In genomic region chr2:160335043-160335442, GRCm38 (mm10) we compare ENCODE assay signal across 18 mouse cellular contexts. TPM values are rescaled to one million over a fixed set of nuclear protein-coding genes. Genes with fewer than 3 reads are reported as not detected.
DNase-seq lines count a peak whose midpoint lies in the region; ATAC-seq and TF ChIP-seq lines count a peak whose summit lies in the region.
"Had no signal": no experiment of that assay in that cellular context is flagged by ENCODE, and none has a peak within 500 bp of the region (broad histone marks: within the 10 kb centered on the region; RNA-seq: fewer than 3 reads in every experiment).

No protein-coding gene starts in this region.

- TF ChIP-seq RAD21 in CH12.LX (IDR thresholded peaks at IDR 0.05; ENCODE audit: low read depth, low read length), result no peak

- peak; percentile 31 for DNase-seq in lung, postnatal 0 days (ENCODE audit: low spot score)
- DNase-seq in lung, postnatal 25 days (ENCODE audit: low spot score), result no peak
- DNase-seq in CH12.LX (ENCODE audit: extremely low read depth), result peak; percentile 12
- peak; percentile 56 for DNase-seq in induced T-regulatory cell, adult 2 months (ENCODE audit: low read depth)
- DNase-seq in cerebellum, postnatal 36 days, result no peak
- no peak for DNase-seq in layer of hippocampus, adult 9-10 months (ENCODE audit: low spot score)
- no peak for DNase-seq in forebrain, embryonic 10.5 days (ENCODE audit: extremely low spot score, low spot score)

- no peak for TF ChIP-seq EP300 in lung, postnatal 0 days (IDR thresholded peaks at IDR 0.05)
- peak; percentile 43; the same call in 1 of the 2 replicates for TF ChIP-seq EP300 in CH12.LX (IDR thresholded peaks at IDR 0.05; ENCODE audit: low read length)

- H3K36me3 ChIP-seq in lung, postnatal 0 days (ENCODE audit: insufficient read depth, low read length), result no peaks in the 10 kb centered on the region
- no peaks in the 10 kb centered on the region for H3K36me3 ChIP-seq in CH12.LX (replicated peaks in 1 of 2; ENCODE audit: control insufficient read depth in 1 of 2, insufficient read depth in 1 of 2, low read length in 1 of 2)
- H3K36me3 ChIP-seq in forebrain, embryonic 10.5 days (replicated peaks), result no peaks in the 10 kb centered on the region
- H3K36me3 ChIP-seq: forebrain, embryonic 15.5 days; heart, embryonic 15.5 days; limb, embryonic 12.5 days; liver, embryonic 15.5 days; midbrain, embryonic 15.5 days; stomach, embryonic 15.5 days had no signal

- no peaks in the 10 kb centered on the region for H3K79me2 ChIP-seq in CH12.LX (replicated peaks; ENCODE audit: control insufficient read depth, extremely low read depth, insufficient read depth, poor library complexity, severe bottlenecking)

- H3K4me3 ChIP-seq in lung, postnatal 0 days (ENCODE audit: low read depth, low read length), result no peak overlapping the region
- H3K4me3 ChIP-seq in CH12.LX (replicated peaks in 1 of 3; ENCODE audit: low read depth in 2 of 3, low read length in 2 of 3, poor library complexity in 1 of 3), result no peak overlapping the region
- H3K4me3 ChIP-seq in forebrain, embryonic 10.5 days, result no peak overlapping the region
- H3K4me3 ChIP-seq: forebrain, embryonic 15.5 days; heart, embryonic 15.5 days; left cerebral cortex, adult 2 months; limb, embryonic 12.5 days; liver, embryonic 15.5 days; midbrain, embryonic 15.5 days; stomach, embryonic 15.5 days had no signal

- no peak overlapping the region for H3K27ac ChIP-seq in lung, postnatal 0 days (ENCODE audit: low read length)
- H3K27ac ChIP-seq in CH12.LX (ENCODE audit: insufficient read depth, low read depth), result no peak overlapping the region
- no peak overlapping the region for H3K27ac ChIP-seq in forebrain, embryonic 10.5 days
- H3K27ac ChIP-seq: forebrain, embryonic 15.5 days; heart, embryonic 15.5 days; kidney, postnatal 0 days; left cerebral cortex, adult 2 months; limb, embryonic 12.5 days; liver, embryonic 15.5 days; midbrain, embryonic 15.5 days; stomach, embryonic 15.5 days had no signal

- TF ChIP-seq CTCF in lung, postnatal 0 days (IDR thresholded peaks at IDR 0.05), result no peak
- no peak for TF ChIP-seq CTCF in CH12.LX (conservative IDR thresholded peaks at IDR 0.05 in 1 of 2, IDR thresholded peaks at IDR 0.05 in 1 of 2; ENCODE audit: low read depth in 2 of 2, low read length in 2 of 2)

- H3K27me3 ChIP-seq in lung, postnatal 0 days (replicated peaks; ENCODE audit: insufficient read depth, low read length), result no peaks in the 10 kb centered on the region
- no peaks in the 10 kb centered on the region for H3K27me3 ChIP-seq in CH12.LX (replicated peaks)
- H3K27me3 ChIP-seq in forebrain, embryonic 10.5 days (ENCODE audit: poor library complexity, severe bottlenecking), result no peaks in the 10 kb centered on the region
- H3K27me3 ChIP-seq: forebrain, embryonic 15.5 days; liver, embryonic 15.5 days; midbrain, embryonic 15.5 days; stomach, embryonic 15.5 days had no signal

- no peaks in the 10 kb centered on the region for H3K4me1 ChIP-seq in lung, postnatal 0 days (ENCODE audit: insufficient read depth, low read depth, low read length)
- peaks cover 2 to 19% of the 10 kb centered on the region in 2 experiments; a peak in 3 of 4 replicates for H3K4me1 ChIP-seq in CH12.LX (ENCODE audit: control insufficient read depth in 1 of 2, insufficient read depth in 2 of 2)
- no peaks in the 10 kb centered on the region for H3K4me1 ChIP-seq in forebrain, embryonic 10.5 days
- H3K4me1 ChIP-seq: liver, embryonic 15.5 days; midbrain, embryonic 15.5 days; stomach, embryonic 15.5 days had no signal

- no peaks in the 10 kb centered on the region for H3K9me3 ChIP-seq in lung, postnatal 0 days (ENCODE audit: low read length)
- H3K9me3 ChIP-seq in CH12.LX (replicated peaks; ENCODE audit: low read length), result no peaks in the 10 kb centered on the region
- no peaks in the 10 kb centered on the region for H3K9me3 ChIP-seq in forebrain, embryonic 10.5 days
- H3K9me3 ChIP-seq: forebrain, embryonic 15.5 days; heart, embryonic 15.5 days; limb, embryonic 12.5 days; liver, embryonic 15.5 days; midbrain, embryonic 15.5 days; stomach, embryonic 15.5 days had no signal

- no peak overlapping the region for H3K4me2 ChIP-seq in lung, postnatal 0 days (replicated peaks; ENCODE audit: low read depth, low read length)
- peak overlapping the region; percentile 82 for H3K4me2 ChIP-seq in CH12.LX (ENCODE audit: insufficient read depth, low read depth, poor library complexity, severe bottlenecking)
- H3K4me2 ChIP-seq: forebrain, embryonic 15.5 days; heart, embryonic 15.5 days; limb, embryonic 12.5 days; liver, embryonic 15.5 days; midbrain, embryonic 15.5 days; stomach, embryonic 15.5 days had no signal

- in situ Hi-C loops in CH12.LX (cut with MboI; ENCODE audit: low pct_ligation_motif_present, low pct_unique_long_range_greater_than_20kb, low sequenced_read_pairs), result no loop called here

- peak; percentile 28; the same call in 1 of the 2 replicates for ATAC-seq in lung, postnatal 0 days
- ATAC-seq: forebrain, embryonic 15.5 days; midbrain, embryonic 15.5 days had no signal

- no peak overlapping the region for H3K9ac ChIP-seq in lung, postnatal 0 days (replicated peaks; ENCODE audit: low read depth)
- H3K9ac ChIP-seq in CH12.LX (ENCODE audit: insufficient read depth, low read depth), result no peak overlapping the region
- H3K9ac ChIP-seq: forebrain, embryonic 15.5 days; heart, embryonic 15.5 days; limb, embryonic 12.5 days; liver, embryonic 15.5 days; midbrain, embryonic 15.5 days; stomach, embryonic 15.5 days had no signal

- dilution Hi-C loops in CH12.LX (cut with MboI; ENCODE audit: extremely low pct_ligation_motif_present, extremely low pct_unique_long_range_greater_than_20kb, low sequenced_read_pairs), result no loop called here

- 52% methylated on average over 1 of the region's 1 CpGs for WGBS in lung, postnatal 0 days
- WGBS in forebrain, embryonic 10.5 days, result 85% methylated on average over 1 of the region's 1 CpGs

- TF ChIP-seq POLR2A in CH12.LX (IDR thresholded peaks at IDR 0.05; ENCODE audit: low read depth, low read length), result no peak

TF ChIP-seq in CH12.LX, 34 proteins besides CTCF, POLR2A, EP300 and RAD21:
- TF ChIP-seq MYC (IDR thresholded peaks at IDR 0.05; ENCODE audit: low read depth, low read length) (no peak), IRF4 (IDR thresholded peaks at IDR 0.05; ENCODE audit: low read depth, low read length) (no peak), GABPA (IDR thresholded peaks at IDR 0.05; ENCODE audit: insufficient replicate concordance, low read depth, low read length) (no peak), NELFE (IDR thresholded peaks at IDR 0.05; ENCODE audit: low read depth, low read length) (no peak), ETS1 (conservative IDR thresholded peaks at IDR 0.05; ENCODE audit: low read depth, low read length) (no peak), HCFC1 (IDR thresholded peaks at IDR 0.05; ENCODE audit: low read depth, low read length) (no peak), ZKSCAN1 (IDR thresholded peaks at IDR 0.05; ENCODE audit: borderline replicate concordance, low read depth, low read length) (no peak)

RNA-seq across cellular contexts. Expression of gene Gm826, which starts 1.1 kb away (rescaled TPM):
- polyA plus RNA-seq in lung, postnatal 0 days (2015; fragmentation: Nextera tagmentation; extraction: Ambion mirVana), result 0.29 and 0.53 TPM in 2 replicates
- total RNA-seq in CH12.LX (2012; rRNA removed), result not detected in 2 replicates
- total RNA-seq in CH12.LX (2014; rRNA removed), result 0.32 TPM in 1 of 2 replicates, not detected in the other
- polyA plus RNA-seq in CH12.LX (2012; ENCODE audit: insufficient read length, low read depth), result not detected in 2 replicates
- polyA plus RNA-seq in forebrain, embryonic 10.5 days (2016; fragmentation: Nextera tagmentation; extraction: Ambion mirVana), result not detected in 2 replicates
- total RNA-seq: ES-E14; left cerebral cortex, adult 2 months had no signal
- polyA plus RNA-seq: gonadal fat pad, adult 2 months; limb, embryonic 12.5 days; midbrain, embryonic 15.5 days; neural tube, embryonic 11.5 days had no signal

RNA-seq across cellular contexts. Expression of gene Mafb, which starts 31.8 kb away (rescaled TPM):
- polyA plus RNA-seq in lung, postnatal 0 days (2015; fragmentation: Nextera tagmentation; extraction: Ambion mirVana), result 2.9 and 3.1 TPM in 2 replicates
- total RNA-seq in CH12.LX (2012; rRNA removed) (0.04 TPM in 1 of 2 replicates, not detected in the other), CH12.LX (2014; rRNA removed) (0.08 and 0.17 TPM in 2 replicates)
- 0.33 and 0.47 TPM in 2 replicates for polyA plus RNA-seq in CH12.LX (2012; ENCODE audit: insufficient read length, low read depth)
- 2.0 and 2.3 TPM in 2 replicates for polyA plus RNA-seq in forebrain, embryonic 10.5 days (2016; fragmentation: Nextera tagmentation; extraction: Ambion mirVana)

Comparison
In these comparisons a context has a peak if more than half of its experiments do, and no peak if none do; other contexts are left out.
1. DNase-seq: peak in lung, postnatal 0 days (single experiment), CH12.LX (single experiment) and induced T-regulatory cell, adult 2 months (single experiment); none in lung, postnatal 25 days (single experiment), cerebellum, postnatal 36 days (0 of 2), layer of hippocampus, adult 9-10 months (single experiment) and forebrain, embryonic 10.5 days (single experiment).